Mouse (Mus musculus) stomach, embryonic 16.5 days (tissue): Measurements from ENCODE around the gene Slc25a29. TPM values are rescaled to one million over a fixed set of nuclear protein-coding genes. Genes with fewer than 3 reads are reported as not detected.
A peak's percentile ranks its signal among the peaks of the same experiment; 100 is the strongest.

ENCODE experiments used
- ATAC-seq: fragments of 200-750 bp; cut with Nextera tagmentation; 2 replicates; pipeline ENCODE4 v1.8.0; 2017; ENCODE audit warnings: moderate number of reproducible peaks, moderate TSS enrichment; ENCODE audit not compliant: insufficient read depth, low FRiP score
- H3K27ac ChIP-seq: fragments of 300-500 bp; sonication (generic); 2 replicates; pipeline ENCODE4 v1.5.1; 2014; ENCODE audit warnings: low read length
- H3K27me3 ChIP-seq: fragments of 300-500 bp; sonication (generic); 2 replicates; pipeline ENCODE4 v1.6.1; 2014; ENCODE audit warnings: low read length, control low read depth, mixed read lengths; ENCODE audit not compliant: control insufficient read depth, insufficient read depth
- H3K36me3 ChIP-seq: fragments of 300-500 bp; sonication (generic); 2 replicates; pipeline ENCODE4 v1.6.1; 2014; ENCODE audit warnings: low read length; ENCODE audit not compliant: control insufficient read depth, insufficient read depth
- H3K4me1 ChIP-seq: fragments of 300-500 bp; sonication (generic); 2 replicates; pipeline ENCODE4 v1.6.1; 2014; ENCODE audit warnings: low read length, control low read depth, mixed read lengths; ENCODE audit not compliant: control insufficient read depth, insufficient read depth
- H3K4me2 ChIP-seq: fragments of 300-500 bp; sonication (generic); 2 replicates; pipeline ENCODE4 v1.6.1; 2014; ENCODE audit warnings: low read depth, low read length, mixed read lengths
- H3K4me3 ChIP-seq: fragments of 300-500 bp; sonication (generic); replicated peaks from 2 replicates; pipeline ENCODE4 v1.5.1; 2014; ENCODE audit warnings: mild to moderate bottlenecking, low read length
- H3K9ac ChIP-seq: fragments of 300-500 bp; sonication (generic); 2 replicates; pipeline ENCODE4 v1.6.1; 2014; ENCODE audit warnings: low read length
- H3K9me3 ChIP-seq: fragments of 300-500 bp; sonication (generic); replicated peaks from 2 replicates; pipeline ENCODE4 v1.6.1; 2016; ENCODE audit warnings: low read length, control low read depth; ENCODE audit not compliant: control insufficient read depth
- WGBS: fragments of 180-500 bp; shearing (Covaris S2); extraction: QIAGEN DNeasy Blood & Tissue Kit; methylation state at CpG from one replicate; pipeline ENCODE4 v1.1.7; 2014; 5-methylcytosine and 5-hydroxymethylcytosine counted together
- polyA plus RNA-seq: library from polyadenylated mRNA; unstranded; fragments of >200 nt; fragmentation: Nextera tagmentation; extraction: Ambion mirVana; gene quantifications from 2 replicates; pipeline ENCODE4 v1.2.1, GENCODE M21; 2015

Gene Slc25a29
- polyA plus RNA-seq, result 6.8 and 8.2 TPM in 2 replicates

GRCm38 (mm10) chr12:108835840-108836409 is at the start of gene Slc25a29, which contains the start of gene Slc25a47:
Gene Slc25a29 (minus strand): TSS chr12:108835883.
Gene Slc25a47 (plus strand): TSS chr12:108836046.
- peaks cover 18% of the 10 kb centered on the region for H3K4me1 ChIP-seq

GRCm38 (mm10) chr12:108882776-108883175 is 47.1 kb upstream of the Slc25a29 start:
- Histone ChIP-seq H3K27ac (no peak overlapping the region), H3K4me1 (0 out of 2 replicates have a peak, but pooled peaks cover 6% of the 10 kb centered on the region), H3K9me3 (no peaks in the 10 kb centered on the region), H3K9ac (no peak overlapping the region), H3K36me3 (peaks cover 10% of the 10 kb centered on the region; the same call in 1 of the 2 replicates), H3K4me2 (no peak overlapping the region), H3K4me3 (no peak overlapping the region), H3K27me3 (no peaks in the 10 kb centered on the region)
- 83% methylated on average over 8 of the region's 8 CpGs for WGBS
- no peak for ATAC-seq

More at GRCm38 (mm10) chr12:108835840-108836409, at the start of gene Slc25a29, which contains the start of gene Slc25a47:
- Histone ChIP-seq H3K9me3 (no peaks in the 10 kb centered on the region), H3K9ac (peak within 1 kb of the TSS; percentile 89), H3K4me2 (peak within 1 kb of the TSS; percentile 90), H3K4me3 (peak within 1 kb of the TSS; percentile 75), H3K27ac (peak within 1 kb of the TSS; percentile 92), H3K36me3 (peaks cover 2% of the 10 kb centered on the region; the same call in 1 of the 2 replicates), H3K27me3 (no peaks in the 10 kb centered on the region)
- peak; percentile 98 for ATAC-seq
- WGBS, result under 1% methylated on average over 53 of the region's 53 CpGs

GRCm38 (mm10) chr12:108881192-108881591 is 45.5 kb upstream of the Slc25a29 start:
- H3K4me2 ChIP-seq, result no peak overlapping the region
- H3K9me3 ChIP-seq, result no peaks in the 10 kb centered on the region
- 66% methylated on average over 3 of the region's 3 CpGs for WGBS
- H3K4me1 ChIP-seq, result 0 out of 2 replicates have a peak, but pooled peaks cover under 1% of the 10 kb centered on the region
- H3K27me3 ChIP-seq, result no peaks in the 10 kb centered on the region
- peak; percentile 66; the same call in 1 of the 2 replicates for ATAC-seq
- peak overlapping the region; percentile 80 for H3K27ac ChIP-seq
- H3K4me3 ChIP-seq, result no peak overlapping the region
- no peak overlapping the region for H3K9ac ChIP-seq
- H3K36me3 ChIP-seq, result peaks cover 10% of the 10 kb centered on the region; the same call in 1 of the 2 replicates

- Histone ChIP-seq H3K27ac (peak overlapping the region; percentile 87), H3K36me3 (peaks cover 5% of the 10 kb centered on the region; the same call in 1 of the 2 replicates), H3K9me3 (no peaks in the 10 kb centered on the region), H3K27me3 (no peaks in the 10 kb centered on the region), H3K4me3 (no peak overlapping the region), H3K4me1 (no peaks in the 10 kb centered on the region), H3K9ac (peak overlapping the region; percentile 36; the same call in 1 of the 2 replicates), H3K4me2 (peak overlapping the region; percentile 18; the same call in 1 of the 2 replicates)
- 63% methylated on average over 5 of the region's 5 CpGs for WGBS
- peak; percentile 91 for ATAC-seq
Observed at GRCm38 (mm10) chr12:108880606-108881005, 44.9 kb upstream of the Slc25a29 start.

GRCm38 (mm10) chr12:108879138-108879537 is 43.5 kb upstream of the Slc25a29 start:
- no peaks in the 10 kb centered on the region for H3K9me3 ChIP-seq
- H3K27ac ChIP-seq, result no peak overlapping the region
- WGBS, result 70% methylated on average over 4 of the region's 4 CpGs
- ATAC-seq, result no peak
- H3K4me1 ChIP-seq, result no peaks in the 10 kb centered on the region
- H3K4me3 ChIP-seq, result no peak overlapping the region
- no peak overlapping the region for H3K9ac ChIP-seq
- peaks cover 7% of the 10 kb centered on the region; the same call in 1 of the 2 replicates for H3K36me3 ChIP-seq
- no peak overlapping the region for H3K4me2 ChIP-seq
- no peaks in the 10 kb centered on the region for H3K27me3 ChIP-seq

- Histone ChIP-seq H3K4me2 (no peak overlapping the region), H3K4me1 (no peaks in the 10 kb centered on the region), H3K9ac (no peak overlapping the region), H3K27me3 (no peaks in the 10 kb centered on the region), H3K4me3 (no peak overlapping the region), H3K36me3 (peaks cover 16% of the 10 kb centered on the region), H3K27ac (no peak overlapping the region), H3K9me3 (no peaks in the 10 kb centered on the region)
- no peak for ATAC-seq
- WGBS, result 75% methylated on average over 5 of the region's 5 CpGs
Observed at GRCm38 (mm10) chr12:108873122-108873521, 37.4 kb upstream of the Slc25a29 start.

GRCm38 (mm10) chr12:108869575-108869974 is 33.9 kb upstream of the Slc25a29 start:
- ATAC-seq, result no peak
- Histone ChIP-seq H3K27me3 (no peaks in the 10 kb centered on the region), H3K36me3 (peaks cover 13% of the 10 kb centered on the region), H3K9me3 (no peaks in the 10 kb centered on the region), H3K27ac (no peak overlapping the region), H3K4me1 (no peaks in the 10 kb centered on the region), H3K4me2 (no peak overlapping the region), H3K9ac (no peak overlapping the region), H3K4me3 (no peak overlapping the region)
- WGBS, result 81% methylated on average over 2 of the region's 2 CpGs

- WGBS, result 63% methylated on average over 6 of the region's 6 CpGs
Observed at GRCm38 (mm10) chr12:108865007-108865494, 29.4 kb upstream of the Slc25a29 start.

GRCm38 (mm10) chr12:108858486-108858885 is 22.8 kb upstream of the Slc25a29 start:
- Histone ChIP-seq H3K9ac (no peak overlapping the region; the same call in 1 of the 2 replicates), H3K9me3 (no peaks in the 10 kb centered on the region), H3K27ac (no peak overlapping the region), H3K4me1 (peaks cover 10% of the 10 kb centered on the region; the same call in 1 of the 2 replicates), H3K4me2 (no peak overlapping the region), H3K4me3 (no peak overlapping the region), H3K36me3 (0 out of 2 replicates have a peak, but pooled peaks cover 8% of the 10 kb centered on the region), H3K27me3 (no peaks in the 10 kb centered on the region)
- ATAC-seq, result no peak
- WGBS, result 80% methylated on average over 5 of the region's 5 CpGs

More at GRCm38 (mm10) chr12:108865007-108865494, 29.4 kb upstream of the Slc25a29 start:
- peak; percentile 56; the same call in 1 of the 2 replicates for ATAC-seq
- no peak overlapping the region for H3K9ac ChIP-seq
- no peaks in the 10 kb centered on the region for H3K27me3 ChIP-seq
- no peaks in the 10 kb centered on the region for H3K9me3 ChIP-seq
- peak overlapping the region; percentile 72 for H3K27ac ChIP-seq
- peaks cover 12% of the 10 kb centered on the region for H3K36me3 ChIP-seq
- H3K4me3 ChIP-seq, result no peak overlapping the region
- no peak overlapping the region for H3K4me2 ChIP-seq
- no peaks in the 10 kb centered on the region for H3K4me1 ChIP-seq
